Mouse (Mus musculus) Muller cell, postnatal 12 days (primary cell): ENCODE results near the gene Gm4869.

Experiments used
- DNase-seq: peaks from one replicate; pipeline ENCODE4 v3.0.0-alpha.2; 2015; ENCODE audit errors: inconsistent ontology term

Gm4869 gene

GRCm38 (mm10) chr5:140521196-140521595, 75.8 kb downstream of the Gm4869 start:
- DNase-seq = no peak

GRCm38 (mm10) chr5:140526754-140527153, 81.3 kb downstream of the Gm4869 start:
- no peak for DNase-seq

- DNase-seq = no peak
These were observed 92.8 kb downstream of the Gm4869 start for GRCm38 (mm10) chr5:140538111-140538683.

DNA sequence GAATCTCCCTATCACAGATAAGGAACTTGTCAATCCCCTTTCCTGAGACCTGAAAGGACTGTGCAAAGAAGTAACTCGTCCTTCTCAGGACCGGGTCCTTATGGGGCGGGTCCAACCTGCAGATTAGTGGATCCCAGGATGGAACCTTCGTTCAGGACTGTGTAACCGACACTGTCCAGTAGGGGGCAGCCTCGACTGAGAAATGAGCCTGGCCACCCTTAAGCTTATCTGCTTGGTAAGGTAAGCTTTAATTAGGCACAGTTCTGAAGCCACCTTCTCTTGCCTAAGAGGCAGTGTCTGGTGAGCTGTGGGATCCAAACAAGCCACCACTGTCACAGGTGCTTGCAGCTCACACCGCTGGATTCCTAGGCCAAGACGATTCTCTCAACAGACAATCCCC, 94.7 kb downstream of the Gm4869 start:
- peak; percentile 61 for DNase-seq

DNA sequence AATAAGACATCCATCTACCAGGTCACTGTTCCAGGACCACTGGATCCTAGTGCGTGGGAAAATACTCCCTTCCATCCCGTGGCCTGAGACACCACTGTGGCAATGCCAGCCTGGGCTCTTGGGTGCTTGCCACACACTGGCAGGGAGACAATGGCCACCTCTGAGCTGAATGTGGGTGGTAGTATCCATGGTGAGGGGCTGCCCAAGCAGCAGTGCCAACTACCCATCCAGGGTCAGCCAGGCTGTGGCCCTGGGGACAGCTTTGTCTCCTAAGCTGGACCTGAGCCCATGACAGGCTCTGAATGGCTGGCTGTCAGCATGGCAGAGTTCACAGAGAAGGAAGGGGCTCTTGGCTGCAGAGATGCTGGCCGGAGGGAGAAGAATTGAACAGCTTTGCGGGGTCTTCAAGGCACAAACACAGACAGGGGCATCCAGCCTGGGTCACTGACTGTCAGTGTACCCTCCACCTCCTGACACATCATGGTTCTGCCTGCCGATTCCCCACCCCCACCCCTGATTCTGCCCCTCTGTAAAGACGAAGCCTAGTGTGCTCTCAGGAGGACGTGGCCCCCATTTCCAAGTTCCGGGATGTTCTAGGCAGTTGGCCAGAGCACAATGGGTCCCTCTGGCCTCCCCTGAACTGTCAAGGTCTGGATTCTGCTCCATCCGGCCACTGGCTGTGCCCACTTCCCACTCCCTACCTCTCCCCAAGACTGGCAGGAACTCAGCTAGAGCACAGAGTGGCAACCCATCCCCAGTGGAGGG, 97.5 kb downstream of the Gm4869 start:
- DNase-seq = peak; percentile 51
